Comparison of ENCODE assay signal across 1 mouse cellular context in the genomic region with DNA sequence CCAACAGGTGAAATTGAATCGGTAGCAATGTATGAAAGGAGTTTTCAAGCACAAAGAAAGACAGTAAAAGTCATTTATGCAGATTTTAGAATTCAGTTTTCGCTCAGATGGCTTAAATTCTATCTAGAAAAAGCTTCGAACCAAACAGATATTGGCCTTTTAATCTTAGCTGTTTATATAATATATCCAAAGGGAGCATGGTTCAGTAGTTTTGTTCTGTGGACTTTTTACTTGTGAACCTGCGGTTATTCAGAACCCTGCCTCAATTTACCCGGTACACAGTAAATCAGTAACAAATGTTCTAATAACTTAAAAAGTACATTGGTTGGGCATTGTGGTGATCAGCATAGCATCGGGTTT.
TF ChIP-seq lines count a peak whose summit lies in the region.

No protein-coding gene starts in this region.

TF ChIP-seq in CH12.LX, 34 proteins besides CTCF, POLR2A, EP300 and RAD21:
- no peak for TF ChIP-seq HCFC1 (IDR thresholded peaks at IDR 0.05; ENCODE audit: low read depth, low read length)
- no peak for TF ChIP-seq MXI1 (IDR thresholded peaks at IDR 0.05; ENCODE audit: low read depth, low read length)
- no peak for TF ChIP-seq GABPA (IDR thresholded peaks at IDR 0.05; ENCODE audit: insufficient replicate concordance, low read depth, low read length)
- no peak for TF ChIP-seq CHD2 (IDR thresholded peaks at IDR 0.05; ENCODE audit: low read length)
- TF ChIP-seq TCF12 (IDR thresholded peaks at IDR 0.05; ENCODE audit: low read depth, low read length) = no peak
- TF ChIP-seq SIN3A (IDR thresholded peaks at IDR 0.05; ENCODE audit: low read length) = no peak
- no peak for TF ChIP-seq UBTF (IDR thresholded peaks at IDR 0.05; ENCODE audit: low read depth, low read length)
- TF ChIP-seq ZNF384 (IDR thresholded peaks at IDR 0.05; ENCODE audit: low read depth, low read length) = no peak
- TF ChIP-seq POLR2AphosphoS2 (IDR thresholded peaks at IDR 0.05; ENCODE audit: low read depth, low read length) = no peak
- no peak for TF ChIP-seq NRF1 (IDR thresholded peaks at IDR 0.05; ENCODE audit: low read depth, low read length)
- TF ChIP-seq NELFE (IDR thresholded peaks at IDR 0.05; ENCODE audit: low read depth, low read length) = no peak
- no peak for TF ChIP-seq PAX5 (IDR thresholded peaks at IDR 0.05; ENCODE audit: low read length)
- TF ChIP-seq ZMIZ1 (IDR thresholded peaks at IDR 0.05; ENCODE audit: low read depth, low read length) = no peak
- TF ChIP-seq RCOR1 (conservative IDR thresholded peaks at IDR 0.05; ENCODE audit: low read depth, low read length) = no peak
- TF ChIP-seq ETS1 (conservative IDR thresholded peaks at IDR 0.05; ENCODE audit: low read depth, low read length) = no peak
- no peak for TF ChIP-seq MAFK (IDR thresholded peaks at IDR 0.05; ENCODE audit: insufficient replicate concordance, low read length)
- no peak for TF ChIP-seq MAX (IDR thresholded peaks at IDR 0.05; ENCODE audit: low read length)
- TF ChIP-seq SMC3 (IDR thresholded peaks at IDR 0.05; ENCODE audit: low read depth, low read length) = no peak
